Mouse (Mus musculus) midbrain, embryonic 16.5 days (tissue): ENCODE results near the gene Mef2b. TPM values are rescaled to one million over a fixed set of nuclear protein-coding genes. Genes with fewer than 3 reads are reported as not detected.

ENCODE experiments used
- ATAC-seq: fragments of 200-750 bp; cut with Nextera tagmentation; 2 replicates; pipeline ENCODE4 v1.8.0; 2017; ENCODE audit warnings: moderate TSS enrichment
- H3K27ac ChIP-seq: fragments of 300-500 bp; sonication (generic); 2 replicates; pipeline ENCODE4 v1.5.1; 2014; ENCODE audit warnings: mild to moderate bottlenecking, low read length, mixed read lengths
- H3K27me3 ChIP-seq: fragments of 300-500 bp; sonication (generic); 2 replicates; pipeline ENCODE4 v1.6.1; 2014; ENCODE audit warnings: low read depth, low read length, mixed read lengths; ENCODE audit not compliant: control insufficient read depth, insufficient read depth
- H3K36me3 ChIP-seq: fragments of 300-500 bp; sonication (generic); 2 replicates; pipeline ENCODE4 v1.6.1; 2014; ENCODE audit warnings: mild to moderate bottlenecking, low read length, moderate library complexity, mixed read lengths; ENCODE audit not compliant: control insufficient read depth, insufficient read depth
- H3K4me1 ChIP-seq: fragments of 300-500 bp; sonication (generic); 2 replicates; pipeline ENCODE4 v1.6.1; 2014; ENCODE audit warnings: mild to moderate bottlenecking, low read length, mixed read lengths; ENCODE audit not compliant: control insufficient read depth, insufficient read depth
- H3K4me2 ChIP-seq: fragments of 300-500 bp; sonication (generic); 2 replicates; pipeline ENCODE4 v1.6.1; 2014; ENCODE audit warnings: mild to moderate bottlenecking, low read length, mixed read lengths
- H3K4me3 ChIP-seq: fragments of 300-500 bp; sonication (generic); 2 replicates; pipeline ENCODE4 v1.5.1; 2014; ENCODE audit warnings: low read depth, mild to moderate bottlenecking, low read length, moderate library complexity, mixed read lengths
- H3K9ac ChIP-seq: fragments of 300-500 bp; sonication (generic); 2 replicates; pipeline ENCODE4 v1.6.1; 2014; ENCODE audit warnings: low read depth, low read length, mixed read lengths
- H3K9me3 ChIP-seq: fragments of 300-500 bp; sonication (generic); replicated peaks from 2 replicates; pipeline ENCODE4 v1.6.1; 2014; ENCODE audit warnings: mild to moderate bottlenecking, low read length, mixed read lengths; ENCODE audit not compliant: control insufficient read depth, poor library complexity, severe bottlenecking
- WGBS: fragments of 180-500 bp; shearing (Covaris S2); extraction: QIAGEN DNeasy Blood & Tissue Kit; methylation state at CpG from one replicate; pipeline ENCODE4 v1.1.7; 2014; 5-methylcytosine and 5-hydroxymethylcytosine counted together
- polyA plus RNA-seq: library from polyadenylated mRNA; unstranded; fragments of >200 nt; fragmentation: Nextera tagmentation; extraction: Ambion mirVana; gene quantifications from 2 replicates; pipeline ENCODE4 v1.2.1, GENCODE M21; 2015

The Mef2b gene
- polyA plus RNA-seq, 1 experiment from 2014 or later, result 0.73 TPM

DNA sequence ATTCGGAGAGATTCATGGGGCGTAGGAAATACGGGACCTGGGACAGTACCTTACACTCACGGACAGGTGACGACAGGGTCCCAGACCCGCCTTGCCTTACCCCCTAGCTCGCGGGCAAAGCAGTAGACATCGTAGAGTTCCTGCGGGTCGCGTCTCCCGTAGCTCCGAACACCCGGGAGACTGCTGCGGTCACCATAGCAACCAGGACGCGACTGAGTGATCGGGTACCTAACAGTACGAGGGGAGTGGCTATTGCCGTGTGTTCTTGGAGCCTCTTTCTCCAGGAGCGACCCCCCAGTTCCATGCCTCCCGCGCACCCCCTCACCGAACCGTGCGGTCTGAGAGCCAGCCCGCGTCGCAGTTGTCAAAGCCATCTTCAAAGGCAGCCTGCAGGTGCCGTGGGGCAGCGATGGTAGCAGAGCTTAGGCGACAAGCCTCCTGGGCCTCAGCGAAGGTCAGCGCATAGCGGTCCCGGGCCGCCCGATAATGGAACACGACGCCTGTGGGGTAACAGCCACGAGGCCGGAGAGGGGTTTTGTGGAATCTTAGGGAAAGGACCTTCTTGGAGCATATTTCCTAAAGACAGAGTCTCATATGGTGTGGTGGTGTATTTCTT is 27.0 kb upstream of the Mef2b start:
- peak overlapping the region; percentile 38; the same call in 1 of the 2 replicates for H3K9ac ChIP-seq
- 0 out of 2 replicates have a peak, but pooled peaks have one; percentile 14 for ATAC-seq

DNA sequence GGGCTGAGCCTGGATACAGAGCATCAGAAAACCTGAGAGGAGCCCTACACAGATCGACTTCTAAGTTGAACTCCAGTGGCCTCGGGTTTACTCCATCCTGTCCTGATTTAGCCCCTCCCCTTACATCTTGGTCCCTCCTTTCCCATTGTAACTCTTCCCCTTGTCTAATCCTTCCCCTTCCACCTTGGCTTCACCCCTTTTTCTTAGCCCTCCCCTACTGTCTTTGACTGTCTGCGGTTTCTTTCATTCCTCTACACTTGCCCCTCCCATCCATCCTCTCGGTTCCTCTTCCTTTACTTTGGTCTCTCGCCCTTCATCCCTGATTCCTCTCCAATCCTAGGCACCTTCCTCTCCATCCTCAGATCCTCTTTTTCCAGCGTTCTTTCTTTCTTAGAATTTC is 25.0 kb upstream of the Mef2b start:
- no peaks in the 10 kb centered on the region for H3K27me3 ChIP-seq
- peaks cover 40% of the 10 kb centered on the region for H3K36me3 ChIP-seq
- WGBS, result 23% methylated on average over 6 of the region's 6 CpGs
- no peak for ATAC-seq
- H3K9ac ChIP-seq, result no peak overlapping the region
- no peaks in the 10 kb centered on the region for H3K9me3 ChIP-seq
- H3K4me3 ChIP-seq, result no peak overlapping the region
- H3K4me2 ChIP-seq, result no peak overlapping the region
- peaks cover 32% of the 10 kb centered on the region for H3K4me1 ChIP-seq
- H3K27ac ChIP-seq, result no peak overlapping the region

More for the DNA sequence above, 27.0 kb upstream of the Mef2b start:
- Histone ChIP-seq H3K27ac (no peak overlapping the region), H3K4me3 (no peak overlapping the region), H3K9me3 (no peaks in the 10 kb centered on the region), H3K4me1 (peaks cover 21% of the 10 kb centered on the region), H3K4me2 (no peak overlapping the region), H3K36me3 (peaks cover 58% of the 10 kb centered on the region), H3K27me3 (no peaks in the 10 kb centered on the region)
- 6% methylated on average over 43 of the region's 43 CpGs for WGBS

DNA sequence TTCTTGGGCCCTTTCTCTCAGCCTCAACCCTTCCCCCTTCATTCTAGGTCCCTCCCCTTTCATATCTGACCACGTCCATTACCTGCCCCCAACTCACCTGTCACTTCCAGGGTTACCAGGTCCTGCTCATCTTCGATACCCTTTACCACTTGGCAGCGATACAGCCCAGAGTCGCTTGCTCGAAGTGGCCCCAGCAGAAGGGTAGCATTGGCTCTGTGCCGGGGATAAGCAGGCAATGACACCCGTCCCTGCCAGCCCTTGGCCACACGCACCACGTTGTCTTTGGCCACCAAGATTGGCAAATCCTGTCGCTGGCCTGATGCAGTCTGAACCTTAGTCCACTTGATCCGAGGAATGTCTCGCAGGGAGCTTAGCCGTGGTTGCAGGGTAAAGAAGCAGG is 24.6 kb upstream of the Mef2b start:
- no peak for ATAC-seq
- peaks cover 35% of the 10 kb centered on the region for H3K36me3 ChIP-seq
- H3K9ac ChIP-seq, result 0 out of 2 replicates have a peak overlapping the region, but pooled peaks have one; percentile 8
- H3K4me2 ChIP-seq, result no peak overlapping the region
- H3K4me1 ChIP-seq, result peaks cover 32% of the 10 kb centered on the region
- H3K27ac ChIP-seq, result no peak overlapping the region
- no peaks in the 10 kb centered on the region for H3K27me3 ChIP-seq
- 67% methylated on average over 13 of the region's 13 CpGs for WGBS
- no peaks in the 10 kb centered on the region for H3K9me3 ChIP-seq
- H3K4me3 ChIP-seq, result no peak overlapping the region

DNA sequence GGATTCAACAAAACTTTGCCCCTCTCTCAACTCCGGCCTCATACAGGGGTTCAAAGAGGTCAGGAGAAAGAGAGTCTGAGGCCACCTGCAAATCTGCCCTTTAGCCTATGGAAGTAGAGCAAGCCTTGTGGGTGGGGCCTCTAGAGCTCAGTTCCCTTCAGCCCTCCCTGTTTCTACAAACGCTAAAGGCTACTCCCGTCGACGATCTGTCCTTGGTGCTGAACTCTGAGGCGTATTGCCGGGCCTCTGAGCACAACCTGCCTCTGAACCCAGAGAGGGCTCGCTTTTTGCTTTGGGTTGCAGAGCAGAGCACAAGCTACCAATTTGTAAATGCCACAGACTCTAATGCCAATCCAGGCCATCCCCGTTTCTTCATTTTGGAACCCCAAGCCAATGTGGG is 21.9 kb upstream of the Mef2b start:
- Histone ChIP-seq H3K4me3 (peak overlapping the region; percentile 76), H3K4me2 (peak overlapping the region; percentile 71), H3K27ac (no peak overlapping the region), H3K4me1 (peaks cover 29% of the 10 kb centered on the region), H3K27me3 (no peaks in the 10 kb centered on the region), H3K9me3 (no peaks in the 10 kb centered on the region), H3K9ac (peak overlapping the region; percentile 87; the same call in 1 of the 2 replicates), H3K36me3 (peaks cover 17% of the 10 kb centered on the region; the same call in 1 of the 2 replicates)
- no peak for ATAC-seq
- 12% methylated on average over 9 of the region's 9 CpGs for WGBS

DNA sequence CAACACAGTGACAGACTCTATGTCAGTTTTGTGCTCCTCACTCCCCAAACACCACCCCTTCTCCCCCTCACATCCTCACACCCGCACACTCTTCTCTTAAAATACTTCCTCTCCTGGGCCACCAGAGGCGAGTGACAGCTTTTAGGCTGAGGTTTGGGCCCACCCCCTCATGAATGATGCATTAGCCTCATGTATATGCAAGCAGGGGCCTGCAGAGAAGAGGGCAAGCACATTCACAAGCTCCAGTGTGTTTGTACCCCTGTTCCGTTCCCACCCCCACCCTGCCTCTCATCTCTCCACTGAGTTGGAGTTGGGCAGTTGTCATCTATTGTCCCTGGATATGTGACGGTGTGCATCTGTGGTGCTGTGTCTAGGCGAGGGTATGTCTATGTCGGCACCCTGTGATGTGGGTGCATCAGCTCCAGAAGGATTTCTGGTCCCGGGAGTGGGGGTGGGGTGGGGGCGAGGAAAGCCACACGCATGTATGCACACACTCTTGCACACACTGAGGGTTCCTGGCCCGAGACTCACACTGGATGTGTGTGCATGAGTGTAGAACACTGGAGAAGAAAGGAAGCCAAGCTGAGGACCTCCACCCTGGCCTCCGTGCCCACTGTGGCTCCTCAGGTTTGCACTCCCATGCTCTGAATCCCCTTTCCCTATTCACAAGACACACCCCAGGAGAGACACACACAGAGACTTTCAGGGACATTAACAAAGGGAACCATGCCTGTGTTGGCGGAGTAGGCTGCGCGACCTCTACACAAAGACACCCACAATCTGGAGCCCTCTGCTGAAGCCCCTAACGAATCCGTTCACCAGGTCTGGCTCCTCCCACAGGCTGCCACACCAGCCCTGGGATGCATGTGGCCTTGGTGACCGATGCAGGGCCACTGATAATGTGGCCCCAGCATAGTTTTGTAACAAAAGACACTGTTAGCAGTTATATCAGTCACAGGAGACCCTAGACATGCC is 20.5 kb upstream of the Mef2b start:
- Histone ChIP-seq H3K4me2 (peak overlapping the region; percentile 71), H3K4me1 (peaks cover 23% of the 10 kb centered on the region), H3K27me3 (no peaks in the 10 kb centered on the region), H3K27ac (peak overlapping the region; percentile 96), H3K36me3 (peaks cover 14% of the 10 kb centered on the region; the same call in 1 of the 2 replicates), H3K9me3 (no peaks in the 10 kb centered on the region), H3K9ac (peak overlapping the region; percentile 87), H3K4me3 (peak overlapping the region; percentile 76)
- ATAC-seq, result peak; percentile 80
- WGBS, result 2% methylated on average over 17 of the region's 17 CpGs

DNA sequence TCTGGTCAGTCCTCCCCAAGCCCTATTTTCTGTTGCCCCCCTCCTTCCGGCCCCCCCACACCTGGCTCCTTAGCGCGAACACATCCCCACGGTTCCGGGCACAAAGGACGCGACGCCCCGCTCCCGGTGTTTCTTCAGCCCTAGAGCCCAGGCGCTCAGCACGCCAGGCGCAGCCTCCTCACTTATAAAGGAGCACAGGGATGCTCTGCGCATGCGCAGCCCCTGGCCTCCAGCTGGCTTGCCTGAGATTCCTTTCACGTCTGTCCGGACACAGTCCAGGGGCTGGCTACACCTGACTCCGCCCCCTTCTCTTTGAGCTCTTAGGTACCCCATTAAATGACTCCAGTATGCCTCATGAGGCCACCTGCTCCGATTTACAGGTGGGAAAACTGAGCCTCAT is 18.8 kb upstream of the Mef2b start, which contains the start of gene Ncan:
TSS of gene Ncan (minus strand) at position 207 of the 400 bp plus-strand sequence.
- Histone ChIP-seq H3K9ac (peak within 1 kb of the TSS; percentile 87), H3K27ac (peak within 1 kb of the TSS; percentile 96), H3K4me3 (peak within 1 kb of the TSS; percentile 76), H3K4me1 (peaks cover 23% of the 10 kb centered on the region), H3K27me3 (no peaks in the 10 kb centered on the region), H3K4me2 (peak within 1 kb of the TSS; percentile 71), H3K9me3 (no peaks in the 10 kb centered on the region), H3K36me3 (peaks cover 4% of the 10 kb centered on the region; the same call in 1 of the 2 replicates)
- WGBS, result 1% methylated on average over 19 of the region's 19 CpGs
- ATAC-seq, result peak; percentile 74

DNA sequence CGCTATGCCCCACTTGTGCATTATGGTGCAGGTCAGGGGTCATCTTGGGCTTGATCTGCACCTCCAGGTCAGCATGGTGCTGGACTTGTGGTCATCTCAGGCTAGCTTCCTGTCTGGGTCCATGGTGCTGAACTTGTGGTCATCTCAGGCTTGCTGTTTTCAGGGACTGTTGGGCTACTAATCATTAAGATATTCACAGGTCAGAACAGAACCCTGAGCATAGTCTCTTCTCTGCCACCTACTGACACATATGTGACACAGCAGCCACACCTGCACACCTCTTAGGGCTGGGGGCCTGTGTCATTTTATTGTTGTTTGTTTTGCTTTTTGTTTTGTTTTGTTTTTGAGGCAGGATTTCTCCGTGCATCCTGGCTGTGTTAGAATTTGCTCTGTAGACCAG is 16.6 kb upstream of the Mef2b start:
- 56% methylated on average over 2 of the region's 2 CpGs for WGBS
- Histone ChIP-seq H3K4me2 (no peak overlapping the region), H3K27me3 (no peaks in the 10 kb centered on the region), H3K9ac (no peak overlapping the region), H3K4me3 (no peak overlapping the region), H3K9me3 (no peaks in the 10 kb centered on the region), H3K36me3 (no peaks in the 10 kb centered on the region), H3K4me1 (peaks cover 8% of the 10 kb centered on the region), H3K27ac (no peak overlapping the region)
- ATAC-seq, result no peak

DNA sequence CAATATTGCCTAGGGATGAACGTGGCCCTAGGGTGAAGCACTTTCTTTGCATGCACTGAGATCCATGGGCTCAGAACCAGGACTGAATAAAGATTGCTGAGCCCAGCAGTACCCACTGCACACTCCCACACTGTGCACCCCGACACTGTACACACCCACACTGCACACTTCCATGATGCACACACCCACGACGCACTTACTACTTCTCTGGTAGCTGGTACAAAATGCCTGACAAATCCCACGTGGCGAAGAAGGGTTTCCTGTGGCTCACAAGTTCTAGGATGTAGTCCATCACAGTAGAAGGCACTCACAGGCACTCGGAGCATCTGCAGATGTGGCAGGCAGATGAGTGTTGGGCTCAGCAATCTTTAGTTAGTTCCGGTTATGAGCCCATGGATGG is 14.5 kb upstream of the Mef2b start:
- no peaks in the 10 kb centered on the region for H3K9me3 ChIP-seq
- ATAC-seq, result no peak
- H3K27ac ChIP-seq, result no peak overlapping the region
- H3K27me3 ChIP-seq, result no peaks in the 10 kb centered on the region
- H3K4me3 ChIP-seq, result no peak overlapping the region
- H3K9ac ChIP-seq, result no peak overlapping the region
- no peaks in the 10 kb centered on the region for H3K36me3 ChIP-seq
- no peak overlapping the region for H3K4me2 ChIP-seq
- H3K4me1 ChIP-seq, result no peaks in the 10 kb centered on the region
- 69% methylated on average over 8 of the region's 8 CpGs for WGBS
